Mouse (Mus musculus): ENCODE data around the gene Bbs2. TPM values are rescaled to one million over a fixed set of nuclear protein-coding genes. Genes with fewer than 3 reads are reported as not detected.

Bbs2 gene
- total RNA-seq, 2 experiments from 2014 or later: 26.1 to 28.5 TPM

GRCm38 (mm10) chr8:94104146-94104545 lies 5.4 kb upstream of the Bbs2 start:
- peak in 1 of 2 experiments; percentile 59 for DNase-seq (ENCODE audit: low spot score in 2 of 2)

- DNase-seq (ENCODE audit: low spot score in 2 of 2): no peak
These were observed 268 bp upstream of the Bbs2 start for GRCm38 (mm10) chr8:94098996-94099395.

- no peak for DNase-seq (ENCODE audit: low spot score in 2 of 2)
These were observed 4.4 kb downstream of the Bbs2 start for GRCm38 (mm10) chr8:94094281-94094680.

GRCm38 (mm10) chr8:94092848-94093247 lies 5.9 kb downstream of the Bbs2 start:
- no peak for DNase-seq (ENCODE audit: low spot score in 2 of 2)

GRCm38 (mm10) chr8:94089715-94090114 lies 9.0 kb downstream of the Bbs2 start:
- DNase-seq (ENCODE audit: low spot score in 2 of 2): no peak

- no peak for DNase-seq (ENCODE audit: low spot score in 2 of 2)
These were observed 10.8 kb downstream of the Bbs2 start for GRCm38 (mm10) chr8:94087964-94088363.

GRCm38 (mm10) chr8:94076461-94077192 lies 22.1 kb downstream of the Bbs2 start:
- no peak for DNase-seq (ENCODE audit: low spot score in 2 of 2)

GRCm38 (mm10) chr8:94068793-94069192 lies 29.9 kb downstream of the Bbs2 start:
- DNase-seq (ENCODE audit: low spot score in 2 of 2): no peak

- peak; percentile 53 to 78 for DNase-seq (ENCODE audit: low spot score in 2 of 2)
These were observed 32.4 kb downstream of the Bbs2 start for GRCm38 (mm10) chr8:94066121-94066863.

GRCm38 (mm10) chr8:94057157-94057854 lies 41.4 kb downstream of the Bbs2 start:
- peak; percentile 25 to 74 for DNase-seq (ENCODE audit: low spot score in 2 of 2)

- no peak for DNase-seq (ENCODE audit: low spot score in 2 of 2)
These were observed 46.0 kb downstream of the Bbs2 start for GRCm38 (mm10) chr8:94052696-94053095.

- DNase-seq (ENCODE audit: low spot score in 2 of 2): peak; percentile 39 to 77
These were observed 50.9 kb downstream of the Bbs2 start for GRCm38 (mm10) chr8:94047845-94048244.

- peak in 1 of 2 experiments; percentile 16 for DNase-seq (ENCODE audit: low spot score in 2 of 2)
These were observed 60.9 kb downstream of the Bbs2 start for GRCm38 (mm10) chr8:94037806-94038205.

GRCm38 (mm10) chr8:94036944-94037524 lies 61.7 kb downstream of the Bbs2 start, which contains the start of the genes Nudt21 and Ogfod1:
Gene Nudt21 (minus strand): TSS chr8:94037031.
Gene Ogfod1 (plus strand): TSS chr8:94037198.
- peak; percentile 95 to 99 for DNase-seq (ENCODE audit: low spot score in 2 of 2)

- DNase-seq (ENCODE audit: low spot score in 2 of 2): peak; percentile 55 to 71
These were observed 62.2 kb downstream of the Bbs2 start for GRCm38 (mm10) chr8:94036541-94036940.

- no peak for DNase-seq (ENCODE audit: low spot score in 2 of 2)
These were observed 63.5 kb downstream of the Bbs2 start for GRCm38 (mm10) chr8:94035200-94035599.

- no peak for DNase-seq (ENCODE audit: low spot score in 2 of 2)
These were observed 65.1 kb downstream of the Bbs2 start for GRCm38 (mm10) chr8:94033601-94034000.

- DNase-seq (ENCODE audit: low spot score in 2 of 2): no peak
These were observed 69.0 kb downstream of the Bbs2 start for GRCm38 (mm10) chr8:94029701-94030100.

- DNase-seq (ENCODE audit: low spot score in 2 of 2): no peak
These were observed 74.8 kb downstream of the Bbs2 start for GRCm38 (mm10) chr8:94023916-94024315.

All from layer of hippocampus, adult 18-20 months (tissue).